Mouse (Mus musculus) T-cell, adult 2 months (primary cell): Measurements from ENCODE around the gene Ager.
A peak's percentile ranks its signal among the peaks of the same experiment; 100 is the strongest.

ENCODE experiments used
- DNase-seq: peaks from one replicate; pipeline ENCODE4 v3.0.0; 2022; ENCODE audit warnings: low spot score

The Ager gene

DNA sequence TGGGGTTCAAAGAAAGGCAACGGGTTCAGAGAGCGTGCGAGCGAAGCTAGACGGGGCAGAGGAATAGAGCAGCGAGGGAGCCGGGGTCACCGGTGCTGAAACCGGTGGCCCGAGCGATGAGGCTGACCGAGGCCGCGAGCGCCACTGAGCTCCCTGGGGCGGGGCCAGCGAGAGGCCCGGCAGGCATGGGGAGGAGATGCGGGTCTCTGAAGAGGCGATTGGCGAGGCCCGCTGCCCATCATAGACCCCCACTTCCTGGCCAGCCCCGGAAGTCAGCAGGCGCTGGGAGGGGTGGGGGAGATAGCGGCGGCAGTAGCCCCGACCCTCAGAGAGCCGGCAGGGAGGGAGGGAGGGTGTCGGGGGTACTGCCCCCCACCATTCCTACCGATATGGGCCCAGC, 7.9 kb downstream of the Ager start:
- peak; percentile 88 for DNase-seq

DNA sequence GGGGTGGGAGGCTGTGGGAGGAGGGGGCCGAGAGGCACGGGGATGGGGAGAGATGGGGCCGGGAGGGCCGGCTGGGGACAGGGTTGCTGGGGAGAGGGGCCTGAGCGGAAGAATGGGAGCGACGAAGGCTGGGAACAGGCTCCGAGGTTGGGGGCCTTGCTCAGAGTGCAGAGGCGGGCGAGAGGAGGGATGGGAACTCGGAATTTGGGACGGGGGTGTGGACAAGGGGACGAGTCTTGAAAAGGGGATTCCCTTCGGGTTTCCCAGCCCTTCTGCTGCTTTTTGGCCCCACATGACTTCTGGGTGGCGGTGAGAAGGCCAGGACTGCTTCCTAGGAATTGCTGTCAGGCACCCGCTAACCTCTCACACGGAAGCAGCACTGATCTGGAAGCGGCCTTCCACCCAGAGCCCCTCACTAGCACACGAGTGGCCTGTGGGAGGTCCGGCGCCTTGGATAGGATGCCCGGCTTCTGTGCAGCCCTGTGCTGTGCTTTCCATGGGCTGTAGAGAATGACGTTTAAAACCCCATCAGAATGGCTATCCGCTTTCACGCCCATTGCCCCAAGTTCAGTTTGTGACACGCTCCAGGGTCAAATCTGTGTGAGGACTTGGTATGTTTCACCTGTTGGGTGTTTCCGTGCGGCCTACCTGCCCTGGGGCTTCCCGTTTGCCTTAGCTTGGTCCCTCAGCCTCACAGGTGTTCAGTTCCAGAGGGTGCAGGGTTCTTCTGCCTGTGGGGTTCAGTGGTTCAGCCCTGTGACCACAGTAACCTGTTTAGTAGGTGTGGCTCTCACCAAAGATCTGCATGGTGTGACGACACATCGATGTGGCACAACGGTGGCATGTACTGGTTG, 8.8 kb downstream of the Ager start:
- DNase-seq: peak; percentile 40

DNA sequence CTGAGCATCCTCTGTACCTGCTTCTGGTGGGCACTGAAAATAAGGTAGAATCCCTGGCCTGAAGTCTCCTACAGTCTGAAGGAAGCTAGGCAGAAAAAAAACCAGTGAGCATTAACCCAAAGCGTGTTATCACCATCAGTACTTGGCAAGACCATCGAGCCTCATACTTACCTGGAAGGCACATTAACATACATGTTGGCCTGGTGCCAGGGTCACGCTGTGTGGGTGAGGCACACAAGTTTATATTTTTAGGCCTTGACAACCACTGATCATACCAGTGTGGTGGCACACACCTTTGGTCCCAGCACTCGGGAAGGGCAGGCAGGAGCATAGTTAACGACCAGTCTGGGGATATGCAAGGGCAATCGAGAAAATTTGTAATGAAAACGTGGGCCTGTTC, 10.3 kb downstream of the Ager start:
- DNase-seq: no peak

- DNase-seq: no peak
These were observed 13.4 kb downstream of the Ager start for GRCm38 (mm10) chr17:34611050-34611449.

DNA sequence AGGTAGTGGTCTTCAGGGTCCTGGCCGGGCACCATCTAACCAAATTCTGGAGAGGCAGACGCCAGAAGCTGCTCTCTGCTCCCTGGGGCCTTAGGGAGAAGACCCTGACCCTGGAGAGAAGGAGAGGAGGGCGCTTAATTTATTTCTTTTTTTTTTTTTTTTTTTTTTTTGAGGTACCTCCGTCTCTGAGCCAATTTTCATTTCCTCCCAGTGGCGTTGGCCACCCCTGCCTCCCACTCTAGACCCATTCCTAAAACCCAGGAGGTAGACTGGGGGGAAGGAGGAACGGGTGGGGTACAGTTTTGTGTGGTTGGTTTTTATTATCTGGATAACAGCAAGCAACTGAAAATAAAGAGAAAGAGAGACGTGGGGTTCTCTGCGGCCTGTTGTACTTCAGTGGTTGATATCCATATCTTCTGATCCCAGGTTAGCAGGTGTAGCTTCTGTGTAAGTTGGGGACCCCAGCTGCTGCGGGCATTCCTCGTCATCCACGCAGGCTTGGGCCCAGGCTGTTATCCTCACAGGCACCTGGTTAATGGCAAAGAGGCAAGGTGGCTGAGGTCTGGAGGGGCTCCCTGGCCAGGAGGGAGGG, 15.5 kb downstream of the Ager start:
- DNase-seq: no peak

- DNase-seq: no peak
These were observed 16.2 kb downstream of the Ager start for GRCm38 (mm10) chr17:34613830-34614229.

DNA sequence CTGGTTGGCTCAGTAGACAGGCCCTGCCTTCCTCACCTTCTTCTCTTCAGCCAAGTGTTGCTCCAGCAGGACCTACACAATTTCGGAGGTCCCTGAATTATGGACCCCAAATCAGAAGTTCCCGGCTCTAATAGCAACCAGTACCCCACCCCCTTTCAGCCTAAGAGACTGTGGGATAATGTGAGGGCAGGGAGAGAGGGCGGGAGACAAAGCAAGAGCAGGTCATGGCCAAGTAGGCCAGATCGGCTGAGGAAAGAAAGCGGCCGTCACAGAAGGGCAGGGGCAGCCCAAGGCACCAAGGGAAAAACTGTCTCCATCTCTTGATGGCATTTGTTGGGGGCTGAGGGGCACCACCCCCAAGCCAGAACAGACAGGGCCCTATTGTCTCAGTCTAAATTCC, 18.2 kb downstream of the Ager start, which contains the start of gene Egfl8:
Gene Egfl8, minus strand, starts transcription at position 101 of the 400 bp plus-strand sequence.
- DNase-seq: no peak

GRCm38 (mm10) chr17:34618999-34619398, 21.3 kb downstream of the Ager start:
- DNase-seq: peak; percentile 81

DNA sequence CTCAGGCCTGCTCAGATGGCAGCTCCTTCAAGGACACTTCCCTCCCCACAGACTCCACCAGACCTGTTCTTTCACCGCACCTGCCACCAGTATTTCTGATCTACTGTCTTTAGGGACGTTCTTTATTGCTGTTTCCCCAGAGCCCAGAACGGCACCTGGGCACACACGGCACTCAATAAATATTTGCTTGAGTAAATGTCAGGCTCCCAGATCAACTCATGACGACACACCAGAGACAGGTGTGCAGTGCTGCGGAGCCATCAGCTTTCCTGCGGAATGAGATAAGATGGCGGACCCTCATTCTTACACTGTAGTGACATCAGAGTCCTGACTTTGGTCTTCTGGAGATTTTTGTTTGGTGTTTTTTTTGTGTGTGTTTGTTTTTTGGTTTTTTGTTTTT, 23.3 kb downstream of the Ager start:
- no peak for DNase-seq

- DNase-seq: no peak
These were observed 25.5 kb downstream of the Ager start for GRCm38 (mm10) chr17:34623161-34623560.

DNA sequence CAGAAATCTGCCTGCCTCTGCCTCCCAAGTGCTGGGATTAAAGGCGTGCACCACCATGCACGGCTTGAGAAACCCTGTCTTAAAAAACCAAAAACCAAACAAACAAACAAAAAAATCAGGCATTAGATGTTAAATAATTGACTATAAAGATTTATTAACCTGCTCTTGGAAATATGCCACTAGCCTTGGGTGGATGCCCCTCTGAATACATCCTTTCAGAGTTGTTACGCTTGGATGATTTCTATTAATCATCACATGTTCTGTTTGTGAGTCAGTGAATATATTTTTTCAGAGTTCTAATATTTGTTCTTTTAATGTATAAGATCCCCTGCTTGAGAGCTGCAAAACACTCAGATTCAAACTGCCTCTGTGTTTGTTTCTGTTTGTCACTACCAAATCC, 27.3 kb downstream of the Ager start:
- DNase-seq: no peak

- no peak for DNase-seq
These were observed 28.6 kb downstream of the Ager start for GRCm38 (mm10) chr17:34626062-34626772.

DNA sequence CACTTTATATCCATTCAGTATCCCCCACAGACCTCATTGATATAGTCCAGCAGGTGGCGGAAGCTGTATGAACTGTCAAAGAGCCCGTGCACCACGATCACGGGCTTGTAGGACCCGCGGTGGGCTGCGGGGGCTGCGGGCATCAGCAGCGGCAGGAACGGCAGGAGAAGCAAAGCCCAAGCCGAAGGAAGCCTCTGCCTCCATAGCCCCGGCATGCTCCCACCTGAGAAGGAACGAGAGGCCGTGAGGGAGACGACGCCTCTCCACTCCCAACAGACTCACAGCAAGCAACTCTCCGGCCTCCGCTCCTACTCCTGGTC, 29.1 kb downstream of the Ager start:
- no peak for DNase-seq

DNA sequence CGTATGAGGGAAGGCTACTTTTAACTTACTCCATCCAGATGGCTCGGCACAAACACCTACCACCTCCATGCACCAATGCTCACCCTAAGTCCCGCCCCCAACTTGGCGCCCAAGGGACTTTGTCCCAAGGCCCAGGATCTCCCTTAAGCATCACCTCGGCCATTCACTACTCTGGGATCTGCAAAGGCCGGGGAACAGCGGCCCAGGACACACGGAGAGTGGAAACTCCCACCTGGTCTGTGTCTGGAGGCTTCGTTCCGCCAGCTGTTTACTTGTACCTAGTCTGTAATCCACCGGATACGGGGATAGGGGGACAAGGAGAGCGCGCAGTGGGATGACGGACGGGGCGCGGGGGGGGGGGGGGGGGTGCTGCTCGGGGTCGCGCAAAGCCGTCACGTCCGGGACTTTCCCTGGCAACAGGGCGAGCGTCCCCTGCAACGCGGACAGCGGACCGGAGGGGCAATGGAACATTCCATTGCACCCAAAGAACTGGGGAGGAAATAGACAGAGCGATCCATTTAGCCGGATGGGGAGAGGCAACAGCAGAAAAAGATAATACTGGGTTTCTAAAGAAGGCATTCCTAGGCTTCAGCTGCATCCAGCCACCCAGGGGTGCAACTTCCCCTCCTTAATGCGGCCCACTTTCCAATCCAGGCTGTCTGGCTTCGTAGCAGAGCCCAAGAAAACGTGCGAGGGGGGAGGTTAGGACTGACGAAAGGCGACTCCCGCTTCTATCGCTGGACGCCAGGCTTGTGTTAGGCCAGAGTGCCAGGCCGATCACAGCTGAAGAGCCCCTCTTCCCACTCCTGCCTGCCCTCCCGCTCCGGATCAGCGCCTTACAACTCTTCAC, 29.7 kb downstream of the Ager start:
- peak; percentile 86 for DNase-seq

GRCm38 (mm10) chr17:34627943-34628643, 30.4 kb downstream of the Ager start, which contains the start of gene Ppt2:
Ppt2 (minus strand) TSS chr17:34628510.
- peak; percentile 21 for DNase-seq

DNA sequence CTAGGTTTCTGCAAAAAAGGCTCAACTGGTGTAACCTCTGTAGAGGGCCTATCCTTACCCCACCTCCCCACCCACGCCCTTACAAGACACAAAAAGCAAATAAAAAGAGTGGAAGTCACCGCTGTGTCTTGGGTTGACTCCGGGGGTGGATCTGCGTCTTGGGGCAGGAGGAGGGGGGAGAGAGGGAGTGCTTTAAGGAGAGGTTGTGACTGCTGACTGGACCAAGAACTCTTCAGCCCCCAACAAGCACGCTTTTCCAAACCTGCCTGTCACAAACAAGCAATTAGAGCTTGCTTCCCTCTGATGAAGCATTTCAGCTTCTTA, 30.9 kb downstream of the Ager start:
- DNase-seq: no peak

DNA sequence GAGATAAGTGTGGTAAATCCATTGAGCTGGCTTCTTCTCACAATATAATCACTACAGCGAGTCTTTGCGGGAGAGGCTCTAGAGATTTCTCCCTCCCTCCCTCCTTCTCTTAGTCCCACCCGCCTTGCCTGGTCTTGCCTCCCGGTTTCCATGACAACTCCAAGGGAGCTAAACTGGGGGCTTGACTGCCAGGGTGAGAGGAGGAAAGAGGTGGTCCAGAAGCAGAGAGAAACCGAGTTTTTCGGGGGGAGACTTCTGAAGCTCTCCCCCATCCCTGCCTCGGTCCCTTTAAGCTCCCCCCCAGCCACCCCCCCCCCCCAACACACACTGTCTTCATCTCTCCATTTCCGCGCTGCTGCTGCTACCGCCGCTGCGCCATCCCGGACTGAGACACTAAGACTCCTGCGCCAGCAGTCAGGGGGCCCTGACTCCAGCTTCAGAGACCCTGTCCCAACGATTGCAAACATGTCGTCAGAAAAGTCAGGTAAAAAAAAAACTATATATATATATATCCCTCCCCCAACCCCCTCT, 31.6 kb downstream of the Ager start, which contains the start of gene Prrt1:
Gene Prrt1, plus strand, starts transcription at position 313 of the 531 bp plus-strand sequence.
- DNase-seq: no peak

DNA sequence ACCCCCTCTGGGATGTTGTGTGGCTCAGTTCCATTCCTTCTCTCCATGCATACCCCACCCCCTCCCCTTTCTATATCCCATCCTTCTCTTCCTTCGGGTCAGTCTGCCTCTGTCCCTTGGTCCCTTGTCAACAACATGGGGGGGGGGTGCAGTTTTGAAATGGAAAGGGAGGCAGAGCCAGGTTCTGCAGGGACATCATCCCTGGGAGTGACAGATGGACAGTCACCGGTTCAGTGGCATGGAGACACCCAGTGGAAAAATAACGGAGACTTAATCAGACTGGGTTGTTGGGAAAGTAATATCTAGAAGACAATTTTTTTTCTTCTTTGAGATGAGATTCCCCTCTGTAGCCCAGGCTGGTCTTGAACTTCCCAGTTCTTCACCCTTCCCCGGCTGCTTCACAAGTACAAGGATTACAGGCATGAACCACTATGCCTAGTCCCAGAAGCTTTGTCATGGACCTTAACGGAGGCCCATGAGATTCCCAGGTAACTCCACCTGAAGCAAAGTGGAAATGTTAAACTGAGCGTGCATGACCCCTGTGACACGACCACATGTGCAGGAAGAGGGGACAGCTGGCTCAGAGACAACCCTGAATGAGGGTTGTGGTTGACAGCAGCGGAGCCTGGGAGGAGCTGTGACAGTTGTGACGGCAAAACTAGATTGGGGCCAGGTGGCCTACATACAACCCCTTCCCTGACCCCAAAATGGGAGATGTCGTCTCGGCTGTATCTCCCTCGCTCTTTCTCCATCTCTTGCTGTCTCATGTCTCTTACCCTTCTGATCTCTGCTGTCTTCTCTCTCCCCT, 32.3 kb downstream of the Ager start:
- peak; percentile 78 for DNase-seq

DNA sequence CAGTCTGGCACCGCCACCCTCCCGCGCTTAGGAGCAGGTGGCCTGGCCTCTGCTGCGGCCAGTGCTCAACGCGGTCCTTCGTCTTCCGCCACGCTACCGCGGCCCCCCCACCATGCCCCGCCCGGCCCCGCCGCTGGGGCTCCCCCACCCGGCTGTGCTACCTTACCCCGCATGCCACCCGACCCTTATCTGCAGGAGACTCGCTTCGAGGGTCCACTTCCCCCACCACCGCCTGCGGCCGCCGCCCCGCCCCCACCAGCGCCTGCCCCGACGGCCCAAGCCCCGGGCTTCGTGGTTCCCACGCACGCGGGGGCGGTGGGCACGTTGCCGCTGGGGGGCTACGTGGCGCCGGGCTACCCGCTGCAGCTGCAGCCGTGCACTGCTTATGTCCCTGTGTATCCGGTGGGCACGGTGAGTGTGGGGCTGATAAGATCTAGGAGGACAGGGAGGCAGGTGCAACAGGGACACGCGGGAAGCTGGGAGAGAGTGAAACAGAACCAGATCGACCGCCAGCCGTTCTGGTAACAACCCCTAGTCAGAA, 33.2 kb downstream of the Ager start:
- no peak for DNase-seq

DNA sequence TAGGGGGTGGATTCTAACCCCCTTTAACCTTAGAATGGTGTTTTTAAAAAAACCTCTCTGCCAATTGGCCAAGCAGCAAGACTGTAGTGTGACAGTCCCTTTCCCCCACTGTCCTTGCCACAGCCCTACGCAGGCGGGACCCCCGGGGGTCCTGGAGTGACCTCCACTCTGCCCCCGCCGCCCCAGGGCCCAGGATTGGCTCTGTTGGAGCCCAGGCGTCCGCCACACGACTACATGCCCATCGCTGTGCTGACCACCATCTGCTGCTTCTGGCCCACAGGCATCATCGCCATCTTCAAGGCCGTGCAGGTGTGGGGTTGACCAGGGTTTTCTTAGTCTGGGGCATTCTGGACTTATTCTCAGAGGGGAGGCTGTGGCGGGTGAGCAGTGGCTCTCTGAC, 34.0 kb downstream of the Ager start:
- no peak for DNase-seq
